Mouse (Mus musculus) retina, embryonic 14.5 days (tissue): ENCODE measurements at regions not wholly inside any gene's neighbourhood (a gene's known extent, or its start where the extent isn't known, plus 50 kb on each side); places are given as distances from the start of the nearest gene placed in this dataset.

Experiments
- DNase-seq: peaks from one replicate; pipeline ENCODE4 v3.0.0-alpha.2; 2015; ENCODE audit warnings: low spot score

- DNase-seq: no peak
Observed at GRCm38 (mm10) chr12:24383016-24383415, 115.1 kb upstream of the Taf1b start.

DNA sequence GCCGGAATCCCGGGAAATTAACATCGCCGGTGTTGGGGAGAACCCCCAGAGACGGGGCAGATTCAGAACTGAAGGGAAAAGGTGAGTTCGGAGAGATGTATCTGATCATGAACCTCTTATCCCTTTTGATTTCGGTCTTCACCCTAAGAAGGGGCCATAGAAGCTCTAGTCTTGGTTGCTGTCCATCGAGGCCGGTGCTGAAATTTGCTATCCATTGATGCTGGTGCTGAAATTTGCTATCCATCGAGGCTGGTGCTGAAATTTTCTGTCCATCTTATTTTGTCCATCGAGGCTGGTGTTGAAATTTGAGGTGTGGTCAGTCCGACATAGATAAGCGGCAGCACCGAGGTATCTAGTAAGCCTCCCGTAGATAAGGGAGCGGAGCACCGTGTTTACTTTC, 73.2 kb upstream of the Taf1b start:
- DNase-seq: peak; percentile 31
